Mouse (Mus musculus): ENCODE results near the gene Shf. TPM values are rescaled to one million over a fixed set of nuclear protein-coding genes. Genes with fewer than 3 reads are reported as not detected.

Gene Shf
- total and polyA plus RNA-seq, 2 experiments, result 6.6 to 14.0 TPM

DNA sequence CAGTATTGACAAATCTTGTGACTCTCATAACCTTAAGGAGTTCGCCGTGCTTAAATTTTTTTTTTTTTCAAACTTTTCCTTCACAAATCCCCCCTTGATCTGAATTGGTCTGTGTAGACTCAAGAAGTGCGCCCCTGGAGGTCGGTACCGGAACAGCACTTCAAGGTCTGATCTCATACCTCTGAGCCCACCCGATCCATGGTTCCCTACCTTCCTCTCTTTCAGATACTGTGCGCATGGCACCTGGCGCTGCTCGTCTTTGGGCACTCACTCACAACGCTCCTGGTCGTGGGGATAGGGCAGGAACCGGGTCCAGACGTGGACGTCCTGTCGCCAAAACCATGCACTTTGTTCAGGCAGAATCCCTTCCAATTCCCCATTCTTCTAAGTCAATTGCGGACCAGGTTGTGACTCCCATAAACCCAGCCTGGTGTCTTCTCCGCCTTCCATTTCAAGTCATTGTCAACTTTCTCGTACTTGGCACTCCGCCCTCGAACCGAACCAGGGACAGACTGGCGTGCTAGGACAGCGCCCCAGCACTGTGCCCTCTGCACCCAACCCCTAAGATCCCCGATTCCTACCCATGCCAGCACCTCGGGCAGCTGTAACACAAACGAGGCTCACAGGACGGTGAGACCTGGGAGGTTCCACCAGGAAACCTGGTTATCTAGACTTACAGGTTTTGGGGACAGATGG is 56.1 kb downstream of the Shf start:
- Histone ChIP-seq H3K79me2 (ENCODE audit: control insufficient read depth, insufficient read depth, low read length) (no peaks in the 10 kb centered on the region), H3K9ac (ENCODE audit: low read depth, low read length) (no peak overlapping the region), H3K27me3 (ENCODE audit: control insufficient read depth, insufficient read depth, low read length) (no peaks in the 10 kb centered on the region; the same call in none of the 2 replicates), H3K4me1 (ENCODE audit: control insufficient read depth, insufficient read depth, low read length) (peaks cover 5% of the 10 kb centered on the region), H3K4me3 (ENCODE audit: insufficient read depth, low read depth, low read length) (peak overlapping the region; percentile 34; the same call in 1 of the 2 replicates), H3K36me3 (ENCODE audit: control insufficient read depth, insufficient read depth, low read length) (no peaks in the 10 kb centered on the region), H3K27ac (replicated peaks; ENCODE audit: insufficient read depth, low read depth, low read length) (no peak overlapping the region)
- 3% methylated on average over 27 of the region's 27 CpGs for WGBS
- peak; percentile 36 for DNase-seq (ENCODE audit: extremely low read depth, low read depth, low spot score)
- no peak for TF ChIP-seq POLR2A (IDR thresholded peaks at IDR 0.05; ENCODE audit: extremely low read depth, insufficient read depth, low read length)
- peak; percentile 74 for TF ChIP-seq CTCF (IDR thresholded peaks at IDR 0.05; ENCODE audit: low read depth, low read length)

DNA sequence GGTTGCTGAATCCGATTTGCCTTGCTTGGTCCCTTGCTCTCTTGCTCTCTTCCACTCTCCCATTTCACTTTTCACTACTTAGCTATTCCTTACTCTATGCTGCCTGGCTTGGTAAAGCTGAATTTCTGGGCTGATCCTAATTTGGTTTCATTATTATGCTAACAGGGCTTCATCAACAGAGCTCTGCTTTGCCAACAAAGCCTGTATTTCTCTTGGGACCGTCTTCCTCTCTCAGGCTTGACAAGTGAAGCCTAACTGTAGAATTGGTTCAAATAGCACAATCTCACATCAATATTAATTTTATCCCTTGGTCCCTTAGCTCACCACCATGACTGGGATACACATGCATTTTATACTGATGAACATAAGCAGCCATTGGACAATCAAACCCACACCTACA is 57.4 kb downstream of the Shf start:
- no peak for TF ChIP-seq POLR2A (IDR thresholded peaks at IDR 0.05; ENCODE audit: extremely low read depth, insufficient read depth, low read length)
- TF ChIP-seq CTCF (IDR thresholded peaks at IDR 0.05; ENCODE audit: low read depth, low read length), result no peak

DNA sequence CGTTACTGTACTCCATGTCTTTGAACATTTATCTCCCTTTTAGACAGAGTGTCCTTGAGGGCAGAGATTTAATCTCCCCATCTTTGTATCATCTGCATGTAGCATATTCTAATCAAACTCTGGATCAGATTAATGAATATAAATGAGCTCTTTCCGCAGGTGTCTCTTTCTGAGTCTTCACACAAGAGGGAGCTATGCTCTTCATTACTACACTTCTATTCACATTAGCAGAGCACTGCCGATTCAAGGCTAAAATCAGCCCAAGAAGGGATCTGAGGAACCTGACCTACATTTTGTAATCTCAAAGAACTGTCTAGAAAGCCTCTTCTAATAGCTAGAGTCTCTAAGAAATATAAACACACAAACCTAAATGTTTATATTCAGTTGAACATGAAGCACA is 59.3 kb downstream of the Shf start:
- 47% methylated on average over 3 of the region's 3 CpGs for WGBS
- H3K9ac ChIP-seq (ENCODE audit: low read depth, low read length), result no peak overlapping the region
- H3K27me3 ChIP-seq (ENCODE audit: control insufficient read depth, insufficient read depth, low read length), result peaks cover under 1% of the 10 kb centered on the region
- no peaks in the 10 kb centered on the region for H3K36me3 ChIP-seq (ENCODE audit: control insufficient read depth, insufficient read depth, low read length)
- peaks cover 5% of the 10 kb centered on the region for H3K4me1 ChIP-seq (ENCODE audit: control insufficient read depth, insufficient read depth, low read length)
- TF ChIP-seq POLR2A (IDR thresholded peaks at IDR 0.05; ENCODE audit: extremely low read depth, insufficient read depth, low read length) (no peak), CTCF (IDR thresholded peaks at IDR 0.05; ENCODE audit: low read depth, low read length) (no peak)
- H3K79me2 ChIP-seq (ENCODE audit: control insufficient read depth, insufficient read depth, low read length), result no peaks in the 10 kb centered on the region
- DNase-seq (ENCODE audit: extremely low read depth, low read depth, low spot score), result no peak
- H3K4me3 ChIP-seq (ENCODE audit: insufficient read depth, low read depth, low read length), result no peak overlapping the region
- H3K27ac ChIP-seq (replicated peaks; ENCODE audit: insufficient read depth, low read depth, low read length), result no peak overlapping the region

More for the DNA sequence above, 57.4 kb downstream of the Shf start:
- DNase-seq (ENCODE audit: extremely low read depth, low read depth, low spot score), result no peak
- Histone ChIP-seq H3K79me2 (ENCODE audit: control insufficient read depth, insufficient read depth, low read length) (no peaks in the 10 kb centered on the region), H3K4me3 (ENCODE audit: insufficient read depth, low read depth, low read length) (no peak overlapping the region), H3K4me1 (ENCODE audit: control insufficient read depth, insufficient read depth, low read length) (peaks cover 5% of the 10 kb centered on the region), H3K27me3 (ENCODE audit: control insufficient read depth, insufficient read depth, low read length) (no peaks in the 10 kb centered on the region; the same call in none of the 2 replicates), H3K36me3 (ENCODE audit: control insufficient read depth, insufficient read depth, low read length) (no peaks in the 10 kb centered on the region), H3K9ac (ENCODE audit: low read depth, low read length) (no peak overlapping the region), H3K27ac (replicated peaks; ENCODE audit: insufficient read depth, low read depth, low read length) (no peak overlapping the region)
- 80% methylated on average over 2 of the region's 2 CpGs for WGBS

DNA sequence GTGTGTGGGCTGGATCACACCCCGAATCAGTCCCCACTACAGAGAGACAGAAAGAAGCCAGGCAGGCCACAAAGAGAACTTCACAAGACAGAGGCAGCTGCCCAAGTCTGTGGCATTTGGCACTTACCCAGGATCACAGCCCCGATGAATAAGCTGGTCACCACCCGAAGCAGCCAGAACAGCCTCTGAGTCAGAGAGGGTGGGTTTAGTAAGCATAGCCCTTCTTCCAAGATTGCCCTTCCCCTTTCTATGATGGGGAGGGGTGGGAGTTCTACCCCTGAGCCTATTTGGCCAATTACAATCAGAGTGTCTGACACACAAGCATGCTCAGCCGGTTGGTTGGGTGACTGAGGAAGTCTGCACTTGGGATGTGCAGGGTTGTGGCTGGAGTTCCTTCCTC is 62.8 kb downstream of the Shf start:
- DNase-seq (ENCODE audit: extremely low read depth, low read depth, low spot score), result no peak
- H3K36me3 ChIP-seq (ENCODE audit: control insufficient read depth, insufficient read depth, low read length), result no peaks in the 10 kb centered on the region
- H3K27ac ChIP-seq (replicated peaks; ENCODE audit: insufficient read depth, low read depth, low read length), result no peak overlapping the region
- TF ChIP-seq POLR2A (IDR thresholded peaks at IDR 0.05; ENCODE audit: extremely low read depth, insufficient read depth, low read length), result no peak
- TF ChIP-seq CTCF (IDR thresholded peaks at IDR 0.05; ENCODE audit: low read depth, low read length), result no peak
- 47% methylated on average over 4 of the region's 4 CpGs for WGBS
- H3K9ac ChIP-seq (ENCODE audit: low read depth, low read length), result no peak overlapping the region
- H3K79me2 ChIP-seq (ENCODE audit: control insufficient read depth, insufficient read depth, low read length), result no peaks in the 10 kb centered on the region
- H3K27me3 ChIP-seq (ENCODE audit: control insufficient read depth, insufficient read depth, low read length), result peaks cover 11% of the 10 kb centered on the region; the same call in 1 of the 2 replicates
- no peak overlapping the region for H3K4me3 ChIP-seq (ENCODE audit: insufficient read depth, low read depth, low read length)
- H3K4me1 ChIP-seq (ENCODE audit: control insufficient read depth, insufficient read depth, low read length), result peaks cover 5% of the 10 kb centered on the region

DNA sequence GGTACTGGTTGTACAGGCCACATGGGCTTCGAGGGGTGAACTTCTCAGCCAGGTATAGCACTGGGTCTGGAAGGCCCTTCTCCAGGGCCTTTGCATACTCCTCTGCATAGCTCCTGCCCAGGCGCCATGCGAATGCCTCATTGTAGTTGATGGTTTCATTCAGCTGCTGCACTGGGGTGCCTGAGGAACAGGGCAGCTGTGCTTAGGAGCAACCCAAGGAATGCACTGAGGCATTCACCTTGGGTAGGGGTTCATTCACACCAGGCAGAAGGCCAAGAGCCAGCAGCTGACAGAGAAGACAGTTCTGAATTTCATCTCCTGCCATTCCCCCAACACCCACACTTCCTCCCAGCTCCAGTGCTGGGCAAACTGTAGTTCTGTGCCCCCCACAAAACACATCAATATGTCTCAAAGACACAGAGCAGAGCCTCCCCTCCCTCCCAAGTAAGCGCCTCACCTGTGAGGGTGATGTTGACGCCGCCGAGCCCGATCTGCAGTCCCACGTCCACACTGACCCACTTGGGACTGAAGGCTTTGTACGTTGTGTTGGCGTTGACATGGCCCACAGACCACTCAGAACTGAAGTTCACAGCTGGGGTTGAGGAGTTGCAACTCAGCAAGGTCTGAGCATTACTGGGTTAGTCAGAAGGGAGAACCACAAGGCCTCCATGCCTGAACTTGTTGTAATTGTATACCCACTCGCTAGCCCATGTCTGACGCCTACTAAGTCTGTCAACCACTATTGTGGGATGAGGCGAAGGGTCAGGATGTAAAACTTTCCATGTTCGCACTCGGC is 63.7 kb downstream of the Shf start:
- no peak for TF ChIP-seq CTCF (IDR thresholded peaks at IDR 0.05; ENCODE audit: low read depth, low read length)
- TF ChIP-seq POLR2A (IDR thresholded peaks at IDR 0.05; ENCODE audit: extremely low read depth, insufficient read depth, low read length), result no peak
- Histone ChIP-seq H3K27ac (replicated peaks; ENCODE audit: insufficient read depth, low read depth, low read length) (no peak overlapping the region), H3K79me2 (ENCODE audit: control insufficient read depth, insufficient read depth, low read length) (no peaks in the 10 kb centered on the region), H3K27me3 (ENCODE audit: control insufficient read depth, insufficient read depth, low read length) (peaks cover 16% of the 10 kb centered on the region), H3K4me1 (ENCODE audit: control insufficient read depth, insufficient read depth, low read length) (peaks cover 8% of the 10 kb centered on the region), H3K9ac (ENCODE audit: low read depth, low read length) (no peak overlapping the region), H3K4me3 (ENCODE audit: insufficient read depth, low read depth, low read length) (no peak overlapping the region), H3K36me3 (ENCODE audit: control insufficient read depth, insufficient read depth, low read length) (no peaks in the 10 kb centered on the region)
- no peak for DNase-seq (ENCODE audit: extremely low read depth, low read depth, low spot score)
- WGBS, result 89% methylated on average over 16 of the region's 16 CpGs
